Mouse (Mus musculus): ENCODE measurements around the gene Cd22.

GRCm38 (mm10) chr7:30856078-30856477 lies 24.1 kb downstream of the Cd22 start, which contains the start of gene Ffar3:
- TF ChIP-seq CTCF (conservative IDR thresholded peaks at IDR 0.05; ENCODE audit: insufficient read depth, insufficient read length, low read depth, low read length) (no peak), POLR2A (IDR thresholded peaks at IDR 0.05; ENCODE audit: low read depth, low read length) (no peak)

All from kidney, adult 2 months (tissue).